Mouse (Mus musculus): Measurements from ENCODE around the gene Rad51b. TPM values are rescaled to one million over a fixed set of nuclear protein-coding genes. Genes with fewer than 3 reads are reported as not detected.

Gene Rad51b
- polyA plus RNA-seq, 1 experiment: 1.1 TPM

DNA sequence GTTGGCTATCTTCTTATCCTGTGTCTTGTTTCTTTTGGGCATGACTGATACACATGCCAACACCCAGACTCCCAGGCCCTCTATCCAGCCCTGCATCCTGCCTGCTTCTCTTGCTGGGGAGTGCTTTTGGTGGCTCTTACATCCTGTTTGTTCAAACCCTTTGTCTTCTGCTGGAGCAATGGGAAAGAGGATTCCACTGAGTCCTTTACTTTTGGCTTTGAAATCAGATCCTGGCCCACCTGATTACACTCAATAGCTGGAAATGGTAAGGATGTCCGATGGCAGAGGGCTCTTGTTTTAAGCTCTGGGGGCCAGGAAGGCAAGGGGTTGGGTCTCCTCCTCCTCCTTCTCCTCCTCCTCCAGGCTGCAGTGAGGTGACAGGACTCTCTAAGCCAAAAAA, 533.6 kb downstream of the Rad51b start:
- no peak overlapping the region for H3K4me3 ChIP-seq (replicated peaks; ENCODE audit: extremely low read depth, low read depth, low read length)
- peaks cover 19% of the 10 kb centered on the region for H3K4me1 ChIP-seq (ENCODE audit: control insufficient read depth, insufficient read depth, low read length)
- TF ChIP-seq CTCF (IDR thresholded peaks at IDR 0.05; ENCODE audit: insufficient read depth, low read length) (no peak), POLR2A (IDR thresholded peaks at IDR 0.05; ENCODE audit: borderline replicate concordance, extremely low read depth, low read depth, low read length) (no peak)
- 23% methylated on average over 1 of the region's 1 CpGs for WGBS
- DNase-seq: no peak

DNA sequence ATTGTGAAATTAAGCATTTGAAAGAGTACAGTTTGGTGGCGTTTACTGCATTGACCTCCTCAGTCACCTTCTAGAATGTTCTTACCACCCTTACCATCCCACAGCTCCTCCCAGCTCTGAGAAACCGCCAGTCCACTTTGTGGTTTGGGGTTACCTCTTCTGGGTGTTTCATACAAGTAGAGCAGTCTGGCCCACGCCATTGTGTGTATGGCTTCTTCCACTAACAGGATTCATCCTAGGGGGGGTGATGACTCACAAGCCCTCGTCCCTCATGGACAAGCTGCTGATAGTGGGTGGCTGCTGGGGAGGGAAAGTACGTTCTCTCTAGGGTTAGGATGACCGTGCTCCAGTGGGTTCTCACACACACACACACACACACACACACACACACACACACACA, 535.5 kb downstream of the Rad51b start:
- 74% methylated on average over 6 of the region's 6 CpGs for WGBS
- no peak overlapping the region for H3K4me3 ChIP-seq (replicated peaks; ENCODE audit: extremely low read depth, low read depth, low read length)
- no peak for DNase-seq
- peaks cover 16% of the 10 kb centered on the region for H3K4me1 ChIP-seq (ENCODE audit: control insufficient read depth, insufficient read depth, low read length)
- no peak for TF ChIP-seq CTCF (IDR thresholded peaks at IDR 0.05; ENCODE audit: insufficient read depth, low read length)
- TF ChIP-seq POLR2A (IDR thresholded peaks at IDR 0.05; ENCODE audit: borderline replicate concordance, extremely low read depth, low read depth, low read length): no peak

DNA sequence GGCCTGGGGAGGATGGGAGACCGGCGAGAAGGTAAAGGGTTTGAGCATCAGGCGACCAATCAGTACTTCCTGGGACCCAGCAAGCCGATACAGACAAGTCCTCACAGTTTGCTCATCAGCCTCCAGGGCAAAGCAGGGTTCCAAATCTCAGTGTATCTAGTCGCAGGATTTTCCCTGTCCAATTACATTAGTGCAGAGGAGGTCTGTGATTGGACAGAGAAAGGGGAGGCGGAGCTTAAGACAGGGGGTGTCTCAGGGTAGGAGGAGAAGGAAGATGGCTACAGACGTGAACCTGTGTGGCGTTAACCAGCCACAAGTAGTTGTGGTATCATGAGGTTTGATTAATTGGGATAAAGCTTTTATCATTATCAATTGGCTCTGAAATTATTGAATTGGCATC, 538.4 kb downstream of the Rad51b start:
- Histone ChIP-seq H3K4me1 (ENCODE audit: control insufficient read depth, insufficient read depth, low read length) (peaks cover 19% of the 10 kb centered on the region), H3K4me3 (replicated peaks; ENCODE audit: extremely low read depth, low read depth, low read length) (no peak overlapping the region)
- TF ChIP-seq CTCF (IDR thresholded peaks at IDR 0.05; ENCODE audit: insufficient read depth, low read length) (no peak), POLR2A (IDR thresholded peaks at IDR 0.05; ENCODE audit: borderline replicate concordance, extremely low read depth, low read depth, low read length) (no peak)
- DNase-seq: no peak
- 94% methylated on average over 8 of the region's 8 CpGs for WGBS

DNA sequence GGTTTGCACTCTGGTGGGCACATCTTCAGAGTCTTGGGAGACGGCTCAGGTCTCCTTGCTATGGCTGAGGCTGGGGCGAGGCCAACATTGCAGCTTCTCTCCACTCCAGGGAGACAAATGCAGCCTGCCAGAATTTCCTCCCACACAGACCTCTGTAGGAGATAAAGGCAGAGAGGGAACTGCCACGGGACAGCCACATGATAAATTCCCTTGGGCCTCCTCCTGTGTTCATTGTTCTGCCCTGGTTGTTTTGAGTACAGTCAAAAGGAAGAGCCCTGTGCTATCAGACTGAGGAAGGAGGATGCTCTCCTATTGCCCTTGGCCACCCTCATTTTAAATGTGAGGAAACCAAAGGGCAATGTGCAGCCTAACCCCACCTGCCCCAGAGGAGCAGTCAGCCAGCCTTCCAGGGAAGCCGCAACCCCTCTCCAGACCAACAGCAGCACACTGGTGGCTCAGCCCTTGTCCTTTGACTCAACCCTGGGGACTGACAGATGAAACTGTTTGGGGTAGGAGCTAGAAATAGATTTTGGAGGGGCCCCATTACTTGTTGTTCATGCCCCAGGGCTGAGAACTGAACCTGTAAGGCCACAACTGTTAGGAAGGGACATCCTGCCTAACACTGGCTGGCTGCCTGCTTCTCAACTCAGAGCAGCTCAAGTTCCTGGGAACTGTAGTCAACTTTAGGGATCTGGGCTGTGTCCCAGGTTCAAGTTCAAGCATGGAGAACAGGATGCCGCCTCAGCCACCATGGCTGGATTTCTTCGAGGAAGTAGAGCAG, 541.3 kb downstream of the Rad51b start:
- no peak for DNase-seq
- no peak for TF ChIP-seq CTCF (IDR thresholded peaks at IDR 0.05; ENCODE audit: insufficient read depth, low read length)
- TF ChIP-seq POLR2A (IDR thresholded peaks at IDR 0.05; ENCODE audit: borderline replicate concordance, extremely low read depth, low read depth, low read length): no peak
- H3K4me1 ChIP-seq (ENCODE audit: control insufficient read depth, insufficient read depth, low read length): peaks cover 17% of the 10 kb centered on the region
- 36% methylated on average over 6 of the region's 6 CpGs for WGBS
- no peak overlapping the region for H3K4me3 ChIP-seq (replicated peaks; ENCODE audit: extremely low read depth, low read depth, low read length)

DNA sequence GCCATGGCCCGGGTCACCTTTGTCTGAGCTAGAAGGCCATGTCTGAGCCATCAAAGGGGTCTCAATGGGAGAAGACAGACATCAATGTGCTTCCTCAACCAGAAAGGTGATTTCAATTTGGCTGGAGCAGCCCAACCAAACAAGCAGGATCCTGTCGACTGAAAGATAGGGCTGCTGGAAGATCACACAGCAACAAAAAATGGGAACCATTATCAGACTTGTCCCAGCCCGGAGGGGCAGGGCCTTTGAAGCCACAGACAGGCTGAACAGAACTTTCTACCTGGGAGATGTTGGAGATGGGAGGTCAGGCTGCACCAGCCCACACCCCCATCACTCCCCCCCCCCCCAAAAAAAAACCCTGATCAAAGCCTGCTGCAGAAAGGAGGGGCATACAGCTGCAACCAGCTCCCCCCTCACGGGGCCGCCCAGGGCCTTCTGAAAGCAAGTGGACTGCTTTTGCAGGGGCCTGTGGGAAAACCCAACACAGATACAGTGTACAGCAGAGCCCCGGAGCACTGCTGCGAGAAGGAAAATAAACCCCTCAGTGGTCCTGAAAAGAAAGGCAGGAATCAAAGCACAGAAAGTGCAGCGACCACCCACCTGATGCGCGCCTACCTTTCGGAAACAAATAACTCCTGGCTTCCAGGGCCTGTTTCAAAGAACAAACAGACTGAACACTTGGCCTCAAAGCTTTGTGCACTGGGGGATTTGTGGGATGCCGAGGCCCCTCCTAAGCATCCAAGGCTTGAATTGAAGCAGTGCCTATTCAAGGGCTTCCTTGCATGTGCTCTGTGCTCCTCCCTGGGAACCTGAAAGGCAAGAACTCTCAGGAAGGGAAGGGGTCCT, 542.2 kb downstream of the Rad51b start:
- WGBS: 81% methylated on average over 12 of the region's 12 CpGs
- TF ChIP-seq POLR2A (IDR thresholded peaks at IDR 0.05; ENCODE audit: borderline replicate concordance, extremely low read depth, low read depth, low read length): no peak
- TF ChIP-seq CTCF (IDR thresholded peaks at IDR 0.05; ENCODE audit: insufficient read depth, low read length): no peak
- DNase-seq: no peak
- Histone ChIP-seq H3K4me3 (replicated peaks; ENCODE audit: extremely low read depth, low read depth, low read length) (no peak overlapping the region), H3K4me1 (ENCODE audit: control insufficient read depth, insufficient read depth, low read length) (peaks cover 20% of the 10 kb centered on the region)

DNA sequence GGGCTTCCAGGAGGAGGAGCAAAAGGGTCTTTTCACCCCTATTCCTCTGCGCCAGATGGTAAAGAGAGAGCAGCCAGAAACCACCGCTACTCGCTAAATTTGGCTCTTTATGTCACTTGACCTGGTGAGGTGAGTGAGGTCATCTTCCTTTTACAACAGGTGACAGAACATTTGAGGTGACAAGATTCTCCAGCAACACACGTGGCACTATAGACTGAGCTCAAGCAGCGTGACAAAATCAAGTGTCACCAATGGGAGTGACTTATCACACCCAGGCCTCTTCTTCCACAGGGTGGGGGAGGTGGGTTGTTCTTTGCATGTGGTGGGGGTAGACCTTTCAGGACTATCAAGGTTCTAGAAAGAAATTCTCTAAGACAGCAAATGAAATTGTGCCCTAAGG, 543.4 kb downstream of the Rad51b start:
- TF ChIP-seq POLR2A (IDR thresholded peaks at IDR 0.05; ENCODE audit: borderline replicate concordance, extremely low read depth, low read depth, low read length) (no peak), CTCF (IDR thresholded peaks at IDR 0.05; ENCODE audit: insufficient read depth, low read length) (no peak)
- Histone ChIP-seq H3K4me3 (replicated peaks; ENCODE audit: extremely low read depth, low read depth, low read length) (no peak overlapping the region), H3K4me1 (ENCODE audit: control insufficient read depth, insufficient read depth, low read length) (peaks cover 20% of the 10 kb centered on the region)
- 84% methylated on average over 5 of the region's 5 CpGs for WGBS
- DNase-seq: no peak

DNA sequence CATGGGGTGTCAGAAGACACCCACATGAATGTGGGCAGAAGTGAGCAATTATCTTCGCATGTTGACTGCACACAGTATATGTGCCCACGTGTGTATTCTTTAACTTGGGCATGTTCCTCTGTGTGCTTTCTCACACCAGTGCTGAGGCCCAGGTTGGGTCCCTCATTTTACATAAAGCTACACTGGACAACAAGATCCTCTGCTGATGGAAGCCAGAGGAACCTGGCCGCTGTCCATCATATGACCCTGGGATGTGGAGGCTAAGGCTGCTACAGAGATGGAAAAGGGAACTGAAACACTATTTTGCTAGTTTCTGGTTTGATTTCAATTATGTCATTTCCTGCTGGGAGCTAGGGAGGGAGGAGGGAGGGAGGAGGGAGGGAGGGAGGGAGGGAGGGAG, 544.2 kb downstream of the Rad51b start:
- Histone ChIP-seq H3K4me3 (replicated peaks; ENCODE audit: extremely low read depth, low read depth, low read length) (no peak overlapping the region), H3K4me1 (ENCODE audit: control insufficient read depth, insufficient read depth, low read length) (peaks cover 20% of the 10 kb centered on the region)
- 80% methylated on average over 3 of the region's 3 CpGs for WGBS
- TF ChIP-seq POLR2A (IDR thresholded peaks at IDR 0.05; ENCODE audit: borderline replicate concordance, extremely low read depth, low read depth, low read length) (no peak), CTCF (IDR thresholded peaks at IDR 0.05; ENCODE audit: insufficient read depth, low read length) (no peak)
- no peak for DNase-seq

DNA sequence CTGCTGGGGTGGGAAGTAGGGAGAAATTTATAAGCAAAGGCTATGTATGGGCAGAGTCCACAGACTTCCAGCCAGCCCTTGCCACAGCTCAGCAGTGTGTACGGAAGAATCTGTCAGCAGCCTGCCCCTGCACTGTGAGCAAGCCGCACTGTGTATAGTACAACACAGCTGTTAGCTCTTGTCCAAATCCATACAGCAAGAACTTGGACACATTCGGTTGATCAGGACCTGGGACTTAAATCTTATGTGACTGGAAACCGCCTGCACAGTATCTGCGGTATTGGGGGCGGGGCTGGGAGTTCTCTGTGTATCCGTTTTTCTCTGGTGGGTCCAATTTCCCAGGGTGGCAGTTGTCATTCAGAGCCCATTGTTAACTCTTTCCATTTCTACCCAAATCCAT, 545.2 kb downstream of the Rad51b start:
- 22% methylated on average over 7 of the region's 7 CpGs for WGBS
- no peak for DNase-seq
- TF ChIP-seq POLR2A (IDR thresholded peaks at IDR 0.05; ENCODE audit: borderline replicate concordance, extremely low read depth, low read depth, low read length) (no peak), CTCF (IDR thresholded peaks at IDR 0.05; ENCODE audit: insufficient read depth, low read length) (no peak)
- H3K4me3 ChIP-seq (replicated peaks; ENCODE audit: extremely low read depth, low read depth, low read length): no peak overlapping the region
- peaks cover 20% of the 10 kb centered on the region for H3K4me1 ChIP-seq (ENCODE audit: control insufficient read depth, insufficient read depth, low read length)

DNA sequence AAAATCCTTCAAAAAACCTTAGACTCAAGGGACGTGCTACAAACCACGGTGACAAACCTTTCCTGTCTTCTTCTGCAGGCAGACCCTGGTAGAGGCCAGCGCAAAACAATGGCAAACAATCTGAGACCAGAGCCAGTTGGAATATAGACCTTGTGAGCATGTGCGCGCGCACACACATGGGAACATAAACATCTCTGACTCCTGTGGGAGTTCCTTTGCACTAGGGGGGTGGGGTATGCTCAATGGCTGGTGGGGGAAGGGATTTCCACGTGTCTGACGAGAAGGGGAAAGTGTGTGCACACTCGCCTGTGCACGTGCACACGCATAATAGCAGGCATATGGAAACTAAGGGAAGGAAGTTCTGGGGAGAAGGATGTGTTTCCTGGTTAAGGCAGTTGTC, 545.9 kb downstream of the Rad51b start:
- no peak for DNase-seq
- TF ChIP-seq CTCF (IDR thresholded peaks at IDR 0.05; ENCODE audit: insufficient read depth, low read length): no peak
- TF ChIP-seq POLR2A (IDR thresholded peaks at IDR 0.05; ENCODE audit: borderline replicate concordance, extremely low read depth, low read depth, low read length): no peak
- Histone ChIP-seq H3K4me1 (ENCODE audit: control insufficient read depth, insufficient read depth, low read length) (peaks cover 16% of the 10 kb centered on the region), H3K4me3 (replicated peaks; ENCODE audit: extremely low read depth, low read depth, low read length) (no peak overlapping the region)
- WGBS: 41% methylated on average over 11 of the region's 11 CpGs
